Mouse (Mus musculus): ENCODE measurements around the gene Tgoln1.

Gene Tgoln1

GRCm38 (mm10) chr6:72616643-72617288, at the start of gene Tgoln1:
Gene Tgoln1, minus strand, starts transcription at chr6:72617000.
- DNase-seq, result peak; percentile 95

GRCm38 (mm10) chr6:72664290-72664689, 47.5 kb upstream of the Tgoln1 start:
- no peak for DNase-seq

- DNase-seq, result peak; percentile 30
Measured at GRCm38 (mm10) chr6:72663000-72663399, 46.2 kb upstream of the Tgoln1 start.

GRCm38 (mm10) chr6:72660391-72660720, 43.6 kb upstream of the Tgoln1 start:
- DNase-seq, result peak; percentile 29

- DNase-seq, result no peak
Measured at GRCm38 (mm10) chr6:72659717-72660390, 43.1 kb upstream of the Tgoln1 start.

- no peak for DNase-seq
Measured at GRCm38 (mm10) chr6:72658006-72658405, 41.2 kb upstream of the Tgoln1 start.

GRCm38 (mm10) chr6:72656053-72656442, 39.2 kb upstream of the Tgoln1 start:
- no peak for DNase-seq

- peak; percentile 76 for DNase-seq
Measured at GRCm38 (mm10) chr6:72655309-72656052, 38.7 kb upstream of the Tgoln1 start.

GRCm38 (mm10) chr6:72654355-72654754, 37.6 kb upstream of the Tgoln1 start:
- DNase-seq, result no peak

GRCm38 (mm10) chr6:72653419-72653818, 36.6 kb upstream of the Tgoln1 start:
- DNase-seq, result peak; percentile 44

GRCm38 (mm10) chr6:72650338-72650851, 33.6 kb upstream of the Tgoln1 start:
- DNase-seq, result no peak

GRCm38 (mm10) chr6:72648002-72648595, 31.3 kb upstream of the Tgoln1 start:
- no peak for DNase-seq

- peak; percentile 82 for DNase-seq
Measured at GRCm38 (mm10) chr6:72647383-72647820, 30.6 kb upstream of the Tgoln1 start.

- no peak for DNase-seq
Measured at GRCm38 (mm10) chr6:72645364-72645763, 28.6 kb upstream of the Tgoln1 start.

- no peak for DNase-seq
Measured at GRCm38 (mm10) chr6:72644576-72644975, 27.8 kb upstream of the Tgoln1 start.

- DNase-seq, result no peak
Measured at GRCm38 (mm10) chr6:72641218-72641954, 24.6 kb upstream of the Tgoln1 start.

- no peak for DNase-seq
Measured at GRCm38 (mm10) chr6:72636940-72637339, 20.1 kb upstream of the Tgoln1 start.

GRCm38 (mm10) chr6:72635760-72636431, 19.1 kb upstream of the Tgoln1 start:
- peak; percentile 70 for DNase-seq

- no peak for DNase-seq
Measured at GRCm38 (mm10) chr6:72634311-72634710, 17.5 kb upstream of the Tgoln1 start.

- no peak for DNase-seq
Measured at GRCm38 (mm10) chr6:72631700-72632099, 14.9 kb upstream of the Tgoln1 start.

- DNase-seq, result no peak
Measured at GRCm38 (mm10) chr6:72630961-72631360, 14.2 kb upstream of the Tgoln1 start.

GRCm38 (mm10) chr6:72630370-72630769, 13.6 kb upstream of the Tgoln1 start:
- peak; percentile 69 for DNase-seq

Measured in kidney, adult 18-20 months (tissue).